Mouse (Mus musculus) C2C12 (cell line): ENCODE data around the gene Efna5. TPM values are rescaled to one million over a fixed set of nuclear protein-coding genes. Genes with fewer than 3 reads are reported as not detected.

Experiments
- H3K27me3 ChIP-seq: one replicate; pipeline ENCODE4 v1.6.1; 2011; ENCODE audit not compliant: control insufficient read depth, insufficient read depth, insufficient read length
- H3K36me3 ChIP-seq: one replicate; pipeline ENCODE4 v1.6.1; 2011; ENCODE audit not compliant: control insufficient read depth, insufficient read depth
- H3K4me3 ChIP-seq: one replicate; pipeline ENCODE4 v1.5.1; 2011; ENCODE audit warnings: mild to moderate bottlenecking, control low read depth; ENCODE audit not compliant: poor library complexity, insufficient read depth, severe bottlenecking
- H3K79me2 ChIP-seq: one replicate; pipeline ENCODE4 v1.6.1; 2011; ENCODE audit not compliant: control insufficient read depth, insufficient read depth
- H3K79me3 ChIP-seq: one replicate; pipeline ENCODE4 v1.6.1; 2011; ENCODE audit warnings: low read depth, control low read depth
- H3ac ChIP-seq: one replicate; pipeline ENCODE3; 2011; ENCODE audit warnings: low read depth; ENCODE audit not compliant: control insufficient read depth, insufficient read length
- CEBPB ChIP-seq: IDR thresholded peaks from one replicate; pipeline ENCODE4 v1.6.1; 2011; ENCODE audit warnings: low read depth, mild to moderate bottlenecking, control low read depth, moderate library complexity
- CTCF ChIP-seq: IDR thresholded peaks from one replicate; pipeline ENCODE4 v1.5.1; 2011; ENCODE audit not compliant: control insufficient read depth, insufficient read depth, insufficient read length
- FOSL1 ChIP-seq: IDR thresholded peaks from one replicate; pipeline ENCODE4 v1.8.0; 2011; ENCODE audit warnings: mild to moderate bottlenecking, low read length; ENCODE audit not compliant: poor library complexity, insufficient read depth, severe bottlenecking
- MAX ChIP-seq: IDR thresholded peaks from one replicate; pipeline ENCODE4 v1.6.1; 2011; ENCODE audit warnings: mild to moderate bottlenecking, control low read depth
- MYOD1 ChIP-seq: IDR thresholded peaks from one replicate; pipeline ENCODE4 v1.6.1; 2011; ENCODE audit warnings: low read depth; ENCODE audit not compliant: control insufficient read depth, insufficient read length
- MYOG ChIP-seq: IDR thresholded peaks from one replicate; pipeline ENCODE4 v1.6.1; 2011; ENCODE audit not compliant: control insufficient read depth, insufficient read length; ENCODE audit errors: extremely low read depth
- USF1 ChIP-seq: IDR thresholded peaks from one replicate; pipeline ENCODE4 v1.6.1; 2011; ENCODE audit warnings: low read depth, mild to moderate bottlenecking, control low read depth, moderate library complexity
- polyA plus RNA-seq: library from polyadenylated mRNA; unstranded; fragments of >200 nt; fragmentation: generic; extraction: Trizol; gene quantifications from one replicate; pipeline ENCODE4 v1.2.1, GENCODE M21; 2012; ENCODE audit warnings: missing spikeins

Efna5 gene
- polyA plus RNA-seq, 1 experiment, result 8.1 TPM

DNA sequence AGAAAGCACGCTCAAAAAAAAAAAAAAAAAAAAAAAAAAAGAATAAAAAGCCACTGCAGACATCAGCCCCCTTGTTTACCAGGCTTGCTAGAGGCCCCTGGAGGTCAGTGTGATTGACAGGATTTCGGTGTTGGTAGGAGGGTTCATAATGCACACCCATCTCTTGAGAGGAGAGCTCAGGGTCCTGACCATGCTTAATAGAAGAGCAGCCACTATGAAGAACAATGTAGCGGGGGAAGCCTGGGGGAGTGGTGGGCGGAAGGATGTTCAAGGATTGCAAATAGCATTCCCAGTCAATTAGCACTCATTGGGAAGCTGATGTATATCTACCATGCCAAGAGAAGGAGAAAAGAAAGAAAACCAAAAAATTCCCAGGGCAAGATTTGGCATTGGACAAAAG is 147.1 kb downstream of the Efna5 start:
- Histone ChIP-seq H3K27me3 (no peaks in the 10 kb centered on the region), H3K79me2 (peaks cover 37% of the 10 kb centered on the region), H3K36me3 (no peaks in the 10 kb centered on the region), H3ac (no peak overlapping the region), H3K79me3 (peaks cover 3% of the 10 kb centered on the region), H3K4me3 (no peak overlapping the region)
- TF ChIP-seq CEBPB (no peak), MAX (no peak), MYOG (no peak)

DNA sequence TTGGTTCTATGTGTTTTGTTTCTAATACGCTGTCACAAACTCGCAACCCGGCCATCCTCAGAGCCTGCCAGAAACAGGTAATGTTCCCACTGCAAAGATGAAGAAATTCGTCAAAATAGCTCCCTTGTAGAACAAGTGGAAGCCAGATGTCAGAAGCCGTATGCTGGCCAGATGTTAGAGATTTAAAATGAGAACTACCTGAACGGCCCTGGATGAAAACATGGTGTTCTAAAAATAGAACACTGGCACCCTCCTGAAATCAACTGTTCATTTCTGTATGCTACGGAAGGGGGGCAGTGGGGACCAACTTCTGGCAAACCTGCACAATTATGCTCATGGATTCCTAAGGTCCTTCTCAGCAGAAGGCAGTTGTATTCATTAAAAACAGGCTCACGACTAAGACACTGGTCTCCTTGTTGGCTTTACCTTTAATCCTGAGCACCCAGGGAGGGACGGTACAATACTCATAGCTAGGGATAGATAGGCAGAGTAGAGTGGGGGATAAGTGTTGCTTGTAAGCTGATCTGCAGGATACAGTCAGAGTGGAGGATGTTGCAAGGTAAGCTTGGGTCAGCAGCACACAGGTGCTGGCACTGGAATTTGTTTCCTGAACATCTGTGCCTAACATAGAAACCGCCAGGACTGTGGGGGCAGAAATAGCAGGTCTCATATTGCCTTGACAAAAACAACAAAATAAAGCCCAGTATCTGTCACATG is 151.2 kb downstream of the Efna5 start:
- Histone ChIP-seq H3K79me2 (peaks cover 33% of the 10 kb centered on the region), H3K27me3 (no peaks in the 10 kb centered on the region), H3K4me3 (no peak overlapping the region), H3K36me3 (no peaks in the 10 kb centered on the region), H3ac (no peak overlapping the region), H3K79me3 (peaks cover 3% of the 10 kb centered on the region)
- TF ChIP-seq MYOD1 (no peak), CTCF (no peak), CEBPB (no peak), FOSL1 (no peak), USF1 (no peak), MYOG (no peak), MAX (no peak)

DNA sequence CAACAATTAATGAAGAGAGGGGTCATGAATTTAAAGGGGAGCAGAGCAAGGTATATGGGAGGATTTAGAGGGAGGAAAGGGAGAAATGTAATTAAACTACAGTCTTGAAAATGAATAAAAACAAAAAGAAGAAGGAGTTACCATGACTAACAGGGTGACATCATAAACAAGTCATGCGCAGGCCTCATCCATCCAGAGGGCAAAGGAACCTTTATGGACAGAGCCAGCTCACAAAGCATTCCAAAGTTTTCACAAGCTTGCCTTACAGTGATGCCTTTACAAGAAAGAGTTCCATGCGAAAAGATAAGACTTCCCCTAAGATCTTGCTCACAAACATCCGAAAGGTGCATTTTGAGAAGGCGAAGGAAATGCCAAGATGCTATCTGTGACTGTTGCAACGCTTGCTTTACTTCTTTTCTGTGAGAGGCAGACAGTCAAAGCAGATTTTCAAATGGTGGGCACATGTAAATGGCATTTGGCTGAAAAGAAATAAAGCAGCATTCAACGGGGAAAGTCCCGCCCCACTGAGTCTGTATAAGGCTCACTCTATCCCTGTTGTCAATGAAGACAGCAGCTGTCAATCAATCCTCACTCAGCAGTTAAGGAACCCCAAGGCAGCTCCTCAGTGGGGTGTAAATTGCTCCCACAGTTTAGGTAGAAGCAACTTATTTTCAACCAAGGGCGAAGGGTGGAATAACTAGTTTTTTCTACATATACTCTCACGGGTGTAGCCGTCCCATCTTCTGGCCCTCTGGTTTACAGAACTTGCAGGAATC is 152.8 kb downstream of the Efna5 start:
- Histone ChIP-seq H3K27me3 (no peaks in the 10 kb centered on the region), H3K79me3 (peaks cover 7% of the 10 kb centered on the region), H3K4me3 (no peak overlapping the region), H3K79me2 (peaks cover 47% of the 10 kb centered on the region), H3K36me3 (no peaks in the 10 kb centered on the region), H3ac (no peak overlapping the region)
- TF ChIP-seq FOSL1 (no peak), MYOD1 (no peak), USF1 (no peak), MYOG (no peak), MAX (no peak), CEBPB (no peak), CTCF (no peak)

DNA sequence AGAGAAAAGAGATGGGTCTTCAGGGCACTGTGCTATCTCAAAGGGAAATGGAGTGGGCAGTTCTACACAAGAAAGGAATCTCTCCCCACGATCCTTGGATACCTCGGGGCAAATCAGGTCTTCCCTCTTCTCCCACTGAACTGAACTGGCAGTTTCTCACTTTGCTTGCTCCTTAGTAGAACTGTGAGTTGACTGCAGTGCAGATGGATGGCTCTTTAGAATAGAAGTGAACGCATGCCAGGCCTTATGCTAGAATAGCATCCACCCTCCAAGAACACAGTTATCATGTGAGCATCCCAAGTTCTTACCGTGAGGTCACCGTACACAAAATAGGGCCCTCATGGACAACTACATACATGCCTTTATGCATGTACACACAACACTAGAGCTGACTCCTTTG is 155.0 kb downstream of the Efna5 start:
- H3K4me3 ChIP-seq, result no peak overlapping the region
- H3ac ChIP-seq, result no peak overlapping the region
- no peaks in the 10 kb centered on the region for H3K36me3 ChIP-seq
- peaks cover 47% of the 10 kb centered on the region for H3K79me2 ChIP-seq
- H3K27me3 ChIP-seq, result no peaks in the 10 kb centered on the region
- no peak for TF ChIP-seq CTCF
- TF ChIP-seq MAX, result no peak
- TF ChIP-seq MYOD1, result no peak
- no peak for TF ChIP-seq MYOG
- TF ChIP-seq USF1, result no peak
- no peak for TF ChIP-seq FOSL1
- TF ChIP-seq CEBPB, result no peak
- H3K79me3 ChIP-seq, result peaks cover 11% of the 10 kb centered on the region

DNA sequence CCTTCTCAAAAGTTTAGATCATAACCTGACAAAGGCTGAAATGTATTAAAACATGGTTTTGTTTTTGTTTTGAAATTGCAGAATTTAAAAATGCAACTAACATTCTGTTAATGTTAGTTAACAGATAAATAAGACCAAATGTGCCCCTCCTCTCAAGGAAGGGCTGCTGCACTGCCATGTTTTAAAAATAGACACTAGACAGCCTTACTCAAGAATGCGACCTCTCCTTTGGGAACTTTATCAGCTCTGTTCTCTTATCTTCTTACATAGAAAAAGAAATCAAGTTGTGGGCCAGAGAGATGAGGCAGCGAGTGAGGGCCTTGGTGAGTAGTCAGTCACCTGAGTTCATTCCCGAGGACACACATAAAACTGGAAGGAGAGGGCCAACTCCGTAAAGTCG is 158.2 kb downstream of the Efna5 start:
- peaks cover 9% of the 10 kb centered on the region for H3K79me3 ChIP-seq
- H3K36me3 ChIP-seq, result no peaks in the 10 kb centered on the region
- no peak overlapping the region for H3K4me3 ChIP-seq
- H3ac ChIP-seq, result no peak overlapping the region
- peaks cover 42% of the 10 kb centered on the region for H3K79me2 ChIP-seq
- H3K27me3 ChIP-seq, result no peaks in the 10 kb centered on the region
- TF ChIP-seq CEBPB (no peak), FOSL1 (no peak), MYOD1 (no peak), MAX (no peak), MYOG (no peak), CTCF (no peak), USF1 (no peak)

DNA sequence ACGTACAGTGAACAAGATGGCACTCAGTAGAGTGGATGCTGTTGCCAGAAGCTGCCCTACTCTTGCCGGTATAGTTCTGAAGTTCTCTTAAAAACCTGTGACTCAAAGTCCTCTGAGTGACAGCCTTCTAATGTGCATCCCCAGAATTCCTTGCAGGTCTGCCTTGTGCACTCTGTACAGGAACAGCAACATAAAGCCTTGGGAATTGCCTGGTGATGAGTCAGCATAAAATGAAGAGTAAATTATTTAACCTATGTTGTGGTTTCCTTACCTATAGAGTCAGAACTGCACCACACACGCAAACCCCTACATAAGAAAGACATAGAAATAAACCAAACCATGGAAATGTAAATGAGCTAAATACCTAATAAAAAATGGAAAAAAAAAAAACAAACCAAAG is 159.5 kb downstream of the Efna5 start:
- H3K79me3 ChIP-seq, result peaks cover 9% of the 10 kb centered on the region
- H3K79me2 ChIP-seq, result peaks cover 32% of the 10 kb centered on the region
- H3K27me3 ChIP-seq, result no peaks in the 10 kb centered on the region
- TF ChIP-seq FOSL1 (no peak), CEBPB (no peak), MYOD1 (no peak), CTCF (no peak), MYOG (no peak), MAX (no peak), USF1 (no peak)
- no peak overlapping the region for H3ac ChIP-seq
- H3K4me3 ChIP-seq, result no peak overlapping the region
- H3K36me3 ChIP-seq, result no peaks in the 10 kb centered on the region
